9 mouse cellular contexts compared by ENCODE assay signal in the genomic region with DNA sequence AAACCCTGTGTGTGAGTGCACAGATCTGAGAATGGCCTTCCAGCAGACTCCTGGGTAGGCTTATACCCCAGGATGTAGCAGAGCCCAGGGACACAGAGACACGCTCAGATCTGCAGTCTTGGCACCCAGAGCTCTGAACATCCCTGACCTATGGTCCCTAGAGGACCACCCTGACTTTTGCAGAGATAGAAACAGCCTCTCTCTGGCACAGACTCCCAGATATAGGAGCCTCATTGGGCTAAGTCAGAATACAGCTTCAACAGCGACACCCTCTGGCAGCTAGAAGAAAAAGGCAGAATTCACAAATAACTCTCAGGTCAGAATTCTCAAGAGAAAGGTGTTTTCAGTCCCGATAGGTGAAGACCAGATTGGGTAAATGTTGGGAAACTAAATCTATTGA.
A peak's percentile ranks its signal among the peaks of the same experiment; 100 is the strongest.
DNase-seq lines count a peak whose midpoint lies in the region; ATAC-seq and TF ChIP-seq lines count a peak whose summit lies in the region.
"Had no signal": no experiment of that assay in that cellular context is flagged by ENCODE, and none has a peak within 500 bp of the region (broad histone marks: within the 10 kb centered on the region; RNA-seq: fewer than 3 reads in every experiment).

No protein-coding gene starts in this region.

- TF ChIP-seq POLR2A in lung, adult 2 months (IDR thresholded peaks at IDR 0.05; ENCODE audit: borderline replicate concordance, extremely low read depth, low read depth, low read length) = no peak

- TF ChIP-seq CTCF in gastrocnemius, adult 2 months (IDR thresholded peaks at IDR 0.05) = peak; percentile 64
- peak; percentile 62 for TF ChIP-seq CTCF in lung, postnatal 0 days (IDR thresholded peaks at IDR 0.05)
- no peak for TF ChIP-seq CTCF in lung, adult 2 months (IDR thresholded peaks at IDR 0.05; ENCODE audit: insufficient read depth, low read length)

- no peak overlapping the region for H3K27ac ChIP-seq in gastrocnemius, adult 2 months
- no peak overlapping the region for H3K27ac ChIP-seq in lung, postnatal 0 days (ENCODE audit: low read length)
- no peak overlapping the region for H3K27ac ChIP-seq in forebrain, embryonic 12.5 days
- H3K27ac ChIP-seq: limb, embryonic 12.5 days had no signal

- intact Hi-C loops in gastrocnemius, adult 2 months (cut with DNase I) = loop anchor here (10.0 kb wide), 1 partner anchor 1132 kb away; no protein-coding TSS in a partner anchor

- no peak overlapping the region for H3K9ac ChIP-seq in lung, postnatal 0 days (replicated peaks; ENCODE audit: low read depth)
- no peak overlapping the region for H3K9ac ChIP-seq in forebrain, embryonic 12.5 days
- H3K9ac ChIP-seq: limb, embryonic 12.5 days had no signal

- no peaks in the 10 kb centered on the region for H3K4me1 ChIP-seq in lung, postnatal 0 days (ENCODE audit: insufficient read depth, low read depth, low read length)
- no peaks in the 10 kb centered on the region for H3K4me1 ChIP-seq in lung, adult 2 months (ENCODE audit: control insufficient read depth, insufficient read depth, low read length)
- no peaks in the 10 kb centered on the region for H3K4me1 ChIP-seq in forebrain, embryonic 12.5 days

- peak; percentile 26 for DNase-seq in gastrocnemius, adult 2 months
- no peak for DNase-seq in gastrocnemius, adult 8-10 months (ENCODE audit: low spot score in 2 of 2)
- peak; percentile 15 for DNase-seq in lung, postnatal 0 days (ENCODE audit: low spot score)
- no peak for DNase-seq in lung, adult 2 months
- DNase-seq in embryo, embryonic 11 days = peak; percentile 57
- peak; percentile 22 for DNase-seq in ovary, postnatal 14 days (ENCODE audit: low spot score)
- no peak for DNase-seq in layer of hippocampus, adult 9-10 months (ENCODE audit: low spot score)

- H3K4me3 ChIP-seq in gastrocnemius, adult 2 months = no peak overlapping the region
- H3K4me3 ChIP-seq in lung, postnatal 0 days (ENCODE audit: low read depth, low read length) = no peak overlapping the region
- H3K4me3 ChIP-seq in lung, adult 2 months (replicated peaks; ENCODE audit: extremely low read depth, low read depth, low read length) = no peak overlapping the region
- H3K4me3 ChIP-seq in forebrain, embryonic 12.5 days (replicated peaks) = no peak overlapping the region
- H3K4me3 ChIP-seq: limb, embryonic 12.5 days had no signal

- TF ChIP-seq EP300 in lung, postnatal 0 days (IDR thresholded peaks at IDR 0.05) = no peak

- no peaks in the 10 kb centered on the region for H3K9me3 ChIP-seq in lung, postnatal 0 days (ENCODE audit: low read length)
- no peaks in the 10 kb centered on the region for H3K9me3 ChIP-seq in forebrain, embryonic 12.5 days
- H3K9me3 ChIP-seq: limb, embryonic 12.5 days had no signal

- no peak overlapping the region for H3K4me2 ChIP-seq in lung, postnatal 0 days (replicated peaks; ENCODE audit: low read depth, low read length)
- no peak overlapping the region for H3K4me2 ChIP-seq in forebrain, embryonic 12.5 days
- H3K4me2 ChIP-seq: limb, embryonic 12.5 days had no signal

- 38% methylated on average over 3 of the region's 3 CpGs for WGBS in lung, postnatal 0 days
- WGBS in lung, adult 2 months = 38% methylated on average over 3 of the region's 3 CpGs
- WGBS in forebrain, embryonic 12.5 days = 51% methylated on average over 3 of the region's 3 CpGs

- ATAC-seq in lung, postnatal 0 days = no peak
- ATAC-seq in forebrain, embryonic 12.5 days (ENCODE audit: low FRiP score) = no peak

- no peaks in the 10 kb centered on the region for H3K27me3 ChIP-seq in lung, postnatal 0 days (replicated peaks; ENCODE audit: insufficient read depth, low read length)
- H3K27me3 ChIP-seq in forebrain, embryonic 12.5 days = no peaks in the 10 kb centered on the region
- H3K27me3 ChIP-seq: limb, embryonic 12.5 days had no signal

- H3K36me3 ChIP-seq in lung, postnatal 0 days (ENCODE audit: insufficient read depth, low read length) = no peaks in the 10 kb centered on the region
- no peaks in the 10 kb centered on the region for H3K36me3 ChIP-seq in forebrain, embryonic 12.5 days (replicated peaks)
- H3K36me3 ChIP-seq: limb, embryonic 12.5 days had no signal

Comparison
In these comparisons a context has a peak if more than half of its experiments do, and no peak if none do; other contexts are left out.
1. DNase-seq: peak in gastrocnemius, adult 2 months (single experiment), lung, postnatal 0 days (single experiment), embryo, embryonic 11 days (single experiment) and ovary, postnatal 14 days (single experiment); none in gastrocnemius, adult 8-10 months (0 of 2), lung, adult 2 months (single experiment) and layer of hippocampus, adult 9-10 months (single experiment).